Mouse (Mus musculus): ENCODE measurements around the gene Hspa12a. TPM values are rescaled to one million over a fixed set of nuclear protein-coding genes. Genes with fewer than 3 reads are reported as not detected.
A peak's percentile ranks its signal among the peaks of the same experiment; 100 is the strongest.

Gene Hspa12a
- polyA plus RNA-seq, 1 experiment from 2014 or later = 10.5 TPM

DNA sequence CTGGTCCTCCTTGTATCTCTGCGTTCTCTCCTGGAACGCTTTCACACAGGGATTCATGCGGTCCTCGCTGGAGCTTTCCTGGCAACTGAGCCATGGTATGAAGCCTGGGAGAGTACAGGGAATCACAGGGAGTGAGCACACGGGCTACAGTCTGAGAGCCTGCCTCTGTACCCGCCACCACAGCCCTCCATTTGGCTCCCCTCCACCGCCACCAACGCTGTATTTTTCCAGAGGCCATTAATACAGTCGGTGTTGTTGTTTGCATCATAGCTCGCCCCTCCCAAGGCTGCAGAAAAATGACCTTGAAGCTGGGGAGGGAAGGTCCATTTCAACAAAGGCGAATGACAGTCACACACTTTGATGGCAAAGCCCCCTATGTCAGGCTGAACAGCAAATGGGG lies 154.3 kb downstream of the Hspa12a start:
- Histone ChIP-seq H3K27ac (ENCODE audit: poor library complexity, severe bottlenecking) (no peak overlapping the region), H3K9me3 (replicated peaks) (no peaks in the 10 kb centered on the region), H3K4me1 (replicated peaks) (peaks cover 2% of the 10 kb centered on the region; the same call in 1 of the 2 replicates), H3K4me2 (no peak overlapping the region), H3K27me3 (replicated peaks) (no peaks in the 10 kb centered on the region), H3K4me3 (no peak overlapping the region), H3K36me3 (no peaks in the 10 kb centered on the region), H3K9ac (no peak overlapping the region)
- 74% methylated on average over 11 of the region's 11 CpGs for WGBS
- no peak for ATAC-seq (ENCODE audit: insufficient number of reproducible peaks, low FRiP score)

DNA sequence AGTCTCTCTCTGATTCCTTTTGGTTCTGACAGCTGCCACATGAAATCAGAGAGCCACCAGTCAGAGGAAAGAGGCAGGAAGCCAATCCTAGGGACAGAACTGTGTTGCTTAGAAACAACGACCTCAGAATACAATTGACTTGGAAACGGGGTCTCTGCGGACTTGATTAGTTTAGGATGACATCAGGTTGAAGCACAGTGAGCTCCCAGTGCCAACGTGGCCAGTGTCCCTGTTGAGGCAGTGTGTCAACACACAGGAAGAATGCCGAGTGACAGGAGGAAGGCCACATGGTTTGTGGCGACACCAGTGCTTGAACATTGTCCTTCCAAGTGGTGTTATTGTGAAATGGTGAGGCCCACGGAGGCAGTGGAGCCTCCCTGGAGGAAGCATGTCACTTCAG lies 159.5 kb downstream of the Hspa12a start:
- no peak for ATAC-seq (ENCODE audit: insufficient number of reproducible peaks, low FRiP score)
- 36% methylated on average over 7 of the region's 7 CpGs for WGBS

DNA sequence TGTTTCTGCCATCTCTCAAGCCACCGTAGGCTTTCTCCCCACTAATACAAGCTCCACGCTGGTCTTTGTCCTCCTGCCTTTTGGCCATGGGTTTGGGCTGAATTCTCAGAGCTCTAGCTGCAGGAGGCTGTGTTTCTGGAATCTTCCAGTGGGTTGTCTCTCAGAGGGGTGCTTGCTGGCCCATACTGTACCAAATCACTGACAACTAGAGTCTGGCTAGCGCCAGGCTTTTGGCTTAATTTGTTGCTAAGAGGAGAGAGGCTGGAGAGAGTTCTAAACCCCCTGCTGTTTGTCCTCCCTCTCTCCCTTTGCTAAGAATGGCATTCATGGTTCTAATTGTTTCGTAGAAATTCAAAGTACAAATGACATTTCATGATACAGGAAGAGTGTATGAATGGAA lies 161.9 kb downstream of the Hspa12a start:
- no peak overlapping the region for H3K27ac ChIP-seq (ENCODE audit: poor library complexity, severe bottlenecking)
- H3K4me3 ChIP-seq = no peak overlapping the region
- H3K27me3 ChIP-seq (replicated peaks) = no peaks in the 10 kb centered on the region
- no peak overlapping the region for H3K4me2 ChIP-seq
- 71% methylated on average over 4 of the region's 4 CpGs for WGBS
- H3K9me3 ChIP-seq (replicated peaks) = no peaks in the 10 kb centered on the region
- no peak overlapping the region for H3K9ac ChIP-seq
- H3K4me1 ChIP-seq (replicated peaks) = 0 out of 2 replicates have a peak, but pooled peaks cover 3% of the 10 kb centered on the region
- no peaks in the 10 kb centered on the region for H3K36me3 ChIP-seq
- ATAC-seq (ENCODE audit: insufficient number of reproducible peaks, low FRiP score) = no peak

More for the DNA sequence above, 159.5 kb downstream of the Hspa12a start:
- 0 out of 2 replicates have a peak, but pooled peaks cover 3% of the 10 kb centered on the region for H3K4me1 ChIP-seq (replicated peaks)
- no peak overlapping the region for H3K4me3 ChIP-seq
- no peak overlapping the region for H3K9ac ChIP-seq
- no peaks in the 10 kb centered on the region for H3K36me3 ChIP-seq
- no peak overlapping the region for H3K4me2 ChIP-seq
- H3K9me3 ChIP-seq (replicated peaks) = no peaks in the 10 kb centered on the region
- no peak overlapping the region for H3K27ac ChIP-seq (ENCODE audit: poor library complexity, severe bottlenecking)
- no peaks in the 10 kb centered on the region for H3K27me3 ChIP-seq (replicated peaks)

DNA sequence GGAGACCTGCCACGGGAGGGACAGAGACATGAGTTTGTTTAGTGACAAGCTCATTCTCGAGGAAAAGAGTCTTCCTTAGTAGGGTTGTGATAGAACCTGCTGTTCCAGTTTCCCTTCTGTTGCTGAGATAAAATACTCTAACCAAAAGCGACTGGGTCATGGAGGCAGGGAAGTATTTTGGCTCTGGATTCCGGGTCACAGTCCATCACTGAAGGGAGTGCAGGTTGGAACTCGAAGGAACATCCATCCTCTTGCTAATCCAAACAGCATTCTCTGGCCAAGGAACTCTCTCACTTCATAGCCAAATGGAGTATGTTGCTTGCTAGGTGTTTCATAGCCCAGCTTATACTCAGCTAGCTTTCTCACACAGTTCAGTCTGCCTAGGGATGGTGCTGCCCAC lies 167.0 kb downstream of the Hspa12a start:
- WGBS = 63% methylated on average over 5 of the region's 5 CpGs

DNA sequence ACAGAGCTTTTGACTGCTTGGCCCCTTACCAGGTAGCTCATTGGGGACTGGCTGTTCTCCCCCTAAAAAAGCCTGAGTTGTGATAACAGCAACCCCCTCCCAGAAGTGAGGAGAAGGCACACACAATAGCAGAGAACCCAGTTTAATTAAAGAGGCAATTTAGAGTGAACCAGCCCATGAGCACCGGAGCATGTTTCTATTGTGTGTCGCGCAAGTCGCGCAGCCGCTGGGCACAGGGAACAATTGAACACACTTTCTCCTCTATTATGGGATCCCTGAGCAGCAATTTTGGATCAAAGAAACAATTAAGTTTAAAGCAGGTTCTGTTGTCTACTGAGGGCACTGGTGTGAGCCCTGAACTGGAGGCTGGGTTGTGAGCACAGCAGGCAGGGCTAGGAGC lies 176.1 kb downstream of the Hspa12a start:
- WGBS = 97% methylated on average over 6 of the region's 6 CpGs
- H3K9ac ChIP-seq = no peak overlapping the region
- no peak overlapping the region for H3K4me3 ChIP-seq
- H3K36me3 ChIP-seq = no peaks in the 10 kb centered on the region
- no peaks in the 10 kb centered on the region for H3K9me3 ChIP-seq (replicated peaks)
- no peak for ATAC-seq (ENCODE audit: insufficient number of reproducible peaks, low FRiP score)
- H3K27me3 ChIP-seq (replicated peaks) = peaks cover 9% of the 10 kb centered on the region; the same call in 1 of the 2 replicates
- H3K4me2 ChIP-seq = no peak overlapping the region
- H3K4me1 ChIP-seq (replicated peaks) = peaks cover 7% of the 10 kb centered on the region
- no peak overlapping the region for H3K27ac ChIP-seq (ENCODE audit: poor library complexity, severe bottlenecking)

More for the DNA sequence above, 167.0 kb downstream of the Hspa12a start:
- ATAC-seq (ENCODE audit: insufficient number of reproducible peaks, low FRiP score) = no peak
- H3K27me3 ChIP-seq (replicated peaks) = no peaks in the 10 kb centered on the region
- H3K9ac ChIP-seq = no peak overlapping the region
- H3K4me3 ChIP-seq = no peak overlapping the region
- no peaks in the 10 kb centered on the region for H3K36me3 ChIP-seq
- no peaks in the 10 kb centered on the region for H3K9me3 ChIP-seq (replicated peaks)
- H3K4me2 ChIP-seq = no peak overlapping the region
- peaks cover 3% of the 10 kb centered on the region; the same call in 1 of the 2 replicates for H3K4me1 ChIP-seq (replicated peaks)
- no peak overlapping the region for H3K27ac ChIP-seq (ENCODE audit: poor library complexity, severe bottlenecking)

DNA sequence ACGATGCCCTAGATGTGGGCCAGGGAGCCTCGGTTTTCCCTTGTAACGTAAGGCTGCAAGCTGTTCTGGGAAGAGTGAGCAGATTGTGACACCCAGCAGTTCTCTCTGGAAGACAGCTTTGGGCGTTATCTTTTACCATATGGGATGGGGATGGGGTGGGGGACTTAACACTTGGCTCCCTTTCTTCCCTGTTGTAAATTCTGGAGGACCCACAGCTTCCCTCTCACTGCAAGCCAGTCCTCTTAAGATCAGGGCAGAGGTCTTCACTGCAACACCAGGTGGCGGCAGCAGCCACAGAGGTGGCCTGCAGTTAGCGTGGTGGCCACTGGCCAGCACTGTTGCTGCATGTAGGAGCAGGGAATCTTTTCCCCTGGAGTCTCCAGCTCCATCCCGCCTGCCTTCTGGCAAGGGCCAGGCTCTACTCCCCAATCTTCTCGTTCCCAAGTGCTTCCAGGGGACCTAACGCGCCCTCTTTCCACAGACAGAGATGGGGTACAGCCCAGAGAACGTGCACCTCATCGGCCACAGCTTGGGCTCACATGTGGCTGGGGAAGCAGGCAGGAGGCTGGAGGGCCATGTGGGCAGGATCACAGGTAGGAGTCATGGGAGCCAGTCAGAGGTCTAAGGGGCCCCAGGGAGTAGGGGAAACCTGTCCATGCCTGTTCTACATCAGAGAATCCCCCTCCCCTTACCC lies 180.5 kb downstream of the Hspa12a start:
- H3K4me2 ChIP-seq = no peak overlapping the region
- H3K27me3 ChIP-seq (replicated peaks) = peaks cover 5% of the 10 kb centered on the region; the same call in 1 of the 2 replicates
- 9% methylated on average over 12 of the region's 12 CpGs for WGBS
- H3K36me3 ChIP-seq = no peaks in the 10 kb centered on the region
- no peak overlapping the region for H3K27ac ChIP-seq (ENCODE audit: poor library complexity, severe bottlenecking)
- ATAC-seq (ENCODE audit: insufficient number of reproducible peaks, low FRiP score) = peak; percentile 78; the same call in 1 of the 2 replicates
- no peak overlapping the region for H3K4me3 ChIP-seq
- H3K4me1 ChIP-seq (replicated peaks) = peaks cover 4% of the 10 kb centered on the region; the same call in 1 of the 2 replicates
- H3K9me3 ChIP-seq (replicated peaks) = no peaks in the 10 kb centered on the region
- no peak overlapping the region for H3K9ac ChIP-seq

DNA sequence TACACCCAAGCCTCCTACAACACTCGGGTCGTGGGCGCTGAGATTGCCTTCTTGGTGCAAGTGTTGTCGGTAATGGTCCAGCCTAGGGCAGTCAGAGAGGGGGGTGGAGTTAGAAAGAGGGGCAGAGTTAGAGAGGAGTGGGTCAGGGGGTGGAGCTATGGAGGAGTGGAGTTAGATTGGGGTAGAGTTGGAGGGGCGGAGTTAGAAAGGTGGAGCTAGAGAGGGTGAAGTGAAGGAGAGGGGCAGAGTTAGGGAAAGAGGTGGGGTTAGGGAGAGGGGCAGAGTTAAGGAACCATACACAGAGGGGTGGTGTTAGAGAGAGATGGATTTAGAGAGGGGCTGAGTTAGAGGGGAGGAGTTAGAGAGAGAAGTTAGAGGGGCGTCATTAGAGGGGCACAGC lies 181.1 kb downstream of the Hspa12a start:
- 21% methylated on average over 6 of the region's 6 CpGs for WGBS

DNA sequence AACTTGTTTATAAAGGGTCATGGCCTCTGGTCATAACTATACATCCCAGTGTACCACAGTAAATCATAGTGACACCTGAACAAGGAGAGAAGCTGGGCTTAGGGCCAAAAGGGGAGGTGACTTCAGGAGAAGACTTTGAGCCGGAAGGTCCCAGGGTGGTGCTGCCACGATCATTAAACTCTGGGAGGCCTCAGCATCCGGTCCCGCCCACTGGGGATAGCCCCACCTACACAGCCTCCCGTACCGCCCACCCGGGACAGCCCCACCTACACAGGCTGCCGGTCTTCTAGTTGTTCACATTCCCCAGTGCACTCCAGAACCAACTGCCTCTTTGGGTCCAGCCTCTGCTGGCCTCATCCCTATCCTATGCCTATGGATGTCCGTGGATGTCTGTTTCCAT lies 184.0 kb downstream of the Hspa12a start, which contains the start of gene Pnliprp2:
TSS of gene Pnliprp2 (plus strand) at position 297 of the 400 bp plus-strand sequence.
- Histone ChIP-seq H3K27ac (ENCODE audit: poor library complexity, severe bottlenecking) (no peak within 1 kb of the TSS), H3K27me3 (replicated peaks) (peaks cover 5% of the 10 kb centered on the region; the same call in 1 of the 2 replicates), H3K4me2 (no peak within 1 kb of the TSS), H3K9ac (no peak within 1 kb of the TSS), H3K9me3 (replicated peaks) (0 out of 2 replicates have a peak, but pooled peaks cover 7% of the 10 kb centered on the region), H3K36me3 (no peaks in the 10 kb centered on the region), H3K4me3 (no peak within 1 kb of the TSS), H3K4me1 (replicated peaks) (peaks cover 4% of the 10 kb centered on the region; the same call in 1 of the 2 replicates)
- no peak for ATAC-seq (ENCODE audit: insufficient number of reproducible peaks, low FRiP score)
- 58% methylated on average over 9 of the region's 9 CpGs for WGBS

More for the DNA sequence above, 181.1 kb downstream of the Hspa12a start:
- H3K4me2 ChIP-seq = no peak overlapping the region
- H3K9ac ChIP-seq = no peak overlapping the region
- H3K27ac ChIP-seq (ENCODE audit: poor library complexity, severe bottlenecking) = no peak overlapping the region
- no peak; the same call in 1 of the 2 replicates for ATAC-seq (ENCODE audit: insufficient number of reproducible peaks, low FRiP score)
- peaks cover 4% of the 10 kb centered on the region; the same call in 1 of the 2 replicates for H3K4me1 ChIP-seq (replicated peaks)
- H3K9me3 ChIP-seq (replicated peaks) = no peaks in the 10 kb centered on the region
- H3K27me3 ChIP-seq (replicated peaks) = peaks cover 5% of the 10 kb centered on the region; the same call in 1 of the 2 replicates
- H3K4me3 ChIP-seq = no peak overlapping the region
- no peaks in the 10 kb centered on the region for H3K36me3 ChIP-seq

DNA sequence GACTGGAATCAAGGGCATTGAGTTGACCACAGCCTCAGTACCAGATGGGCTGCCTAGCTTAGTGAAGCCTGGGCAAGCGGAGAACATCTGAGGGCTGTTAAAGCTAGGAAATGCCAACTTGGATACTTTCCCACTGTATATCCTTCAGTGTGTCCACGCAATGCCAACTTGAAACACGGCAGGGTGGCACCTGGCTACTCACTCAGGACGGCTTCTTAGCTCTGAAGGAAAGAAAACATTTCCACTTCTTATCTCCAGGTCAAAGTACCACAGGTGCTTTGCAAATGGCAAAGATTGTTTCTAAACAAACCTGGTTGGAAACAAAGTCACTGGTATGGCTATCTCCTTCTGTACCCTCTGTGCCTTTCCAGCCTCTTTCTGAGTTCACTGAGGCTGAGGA lies 184.6 kb downstream of the Hspa12a start:
- no peak overlapping the region for H3K27ac ChIP-seq (ENCODE audit: poor library complexity, severe bottlenecking)
- 0 out of 2 replicates have a peak, but pooled peaks cover 10% of the 10 kb centered on the region for H3K9me3 ChIP-seq (replicated peaks)
- no peak overlapping the region for H3K4me2 ChIP-seq
- 82% methylated on average over 4 of the region's 4 CpGs for WGBS
- no peak overlapping the region for H3K4me3 ChIP-seq
- peaks cover 5% of the 10 kb centered on the region; the same call in 1 of the 2 replicates for H3K27me3 ChIP-seq (replicated peaks)
- ATAC-seq (ENCODE audit: insufficient number of reproducible peaks, low FRiP score) = no peak
- H3K36me3 ChIP-seq = no peaks in the 10 kb centered on the region
- peaks cover 4% of the 10 kb centered on the region; the same call in 1 of the 2 replicates for H3K4me1 ChIP-seq (replicated peaks)
- no peak overlapping the region for H3K9ac ChIP-seq

DNA sequence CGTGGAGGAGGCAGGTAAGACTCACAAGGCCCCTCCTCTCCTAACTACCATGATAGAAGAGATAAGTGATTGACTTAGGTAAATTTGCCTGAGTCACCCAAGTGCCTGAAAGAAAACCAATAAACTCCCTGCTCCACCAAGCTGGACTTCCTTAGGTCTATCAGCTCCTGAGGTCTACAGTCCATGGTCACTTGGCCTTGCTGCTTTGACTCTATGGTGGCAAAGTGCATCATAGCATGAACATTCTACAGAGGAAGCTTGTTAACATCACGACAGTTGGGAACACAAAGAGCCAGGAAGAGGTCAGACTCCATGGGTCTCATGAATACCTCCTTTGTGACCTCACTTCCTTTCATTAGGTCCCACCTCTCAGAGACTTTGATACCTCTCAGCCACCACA lies 191.9 kb downstream of the Hspa12a start:
- H3K27me3 ChIP-seq (replicated peaks) = no peaks in the 10 kb centered on the region; the same call in 1 of the 2 replicates
- H3K27ac ChIP-seq (ENCODE audit: poor library complexity, severe bottlenecking) = no peak overlapping the region
- 0 out of 2 replicates have a peak, but pooled peaks cover 8% of the 10 kb centered on the region for H3K9me3 ChIP-seq (replicated peaks)
- 58% methylated on average over 2 of the region's 2 CpGs for WGBS
- no peak overlapping the region for H3K4me3 ChIP-seq
- no peak overlapping the region for H3K9ac ChIP-seq
- no peak overlapping the region for H3K4me2 ChIP-seq
- no peak for ATAC-seq (ENCODE audit: insufficient number of reproducible peaks, low FRiP score)
- H3K36me3 ChIP-seq = no peaks in the 10 kb centered on the region
- H3K4me1 ChIP-seq (replicated peaks) = no peaks in the 10 kb centered on the region

DNA sequence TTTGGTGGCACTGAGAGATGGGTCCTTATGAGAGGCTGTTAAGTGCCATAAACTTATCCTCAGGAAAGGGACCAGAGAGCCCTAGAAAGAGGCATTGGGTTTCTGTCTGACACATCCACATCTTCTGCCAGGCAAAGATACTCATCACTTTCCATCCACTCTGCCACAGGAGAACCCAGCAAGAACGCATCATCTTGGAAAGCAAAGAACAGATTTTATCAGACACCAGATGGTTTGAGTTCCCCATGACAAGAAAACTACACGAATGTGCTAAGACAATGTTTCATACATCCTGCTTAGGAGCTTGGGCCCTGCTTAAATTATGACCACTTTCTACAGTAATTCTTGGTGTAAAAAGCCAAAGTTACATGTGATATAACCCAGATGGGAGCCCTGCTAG lies 192.6 kb downstream of the Hspa12a start:
- Histone ChIP-seq H3K27me3 (replicated peaks) (no peaks in the 10 kb centered on the region; the same call in 1 of the 2 replicates), H3K4me1 (replicated peaks) (no peaks in the 10 kb centered on the region), H3K36me3 (no peaks in the 10 kb centered on the region), H3K9me3 (replicated peaks) (0 out of 2 replicates have a peak, but pooled peaks cover 4% of the 10 kb centered on the region), H3K27ac (ENCODE audit: poor library complexity, severe bottlenecking) (no peak overlapping the region), H3K4me2 (no peak overlapping the region), H3K9ac (no peak overlapping the region), H3K4me3 (no peak overlapping the region)
- no peak for ATAC-seq (ENCODE audit: insufficient number of reproducible peaks, low FRiP score)
- WGBS = 65% methylated on average over 2 of the region's 2 CpGs

Measured in heart, embryonic 12.5 days (tissue).